Mouse (Mus musculus): ENCODE measurements around the gene Acot3.
"Not testable (repeated sequence)": the region's sequence is repeated elsewhere in the genome, so short reads cannot be mapped to it uniquely, and the experiment has no call there.

Gene Acot3

GRCm38 (mm10) chr12:84042248-84042647, 9.7 kb upstream of the Acot3 start:
- no peak for DNase-seq (ENCODE audit: low read depth)

GRCm38 (mm10) chr12:84044045-84044444, 7.9 kb upstream of the Acot3 start:
- DNase-seq (ENCODE audit: low read depth), result no peak

GRCm38 (mm10) chr12:84046906-84047305, 5.0 kb upstream of the Acot3 start:
- peak; percentile 22 for DNase-seq (ENCODE audit: low read depth)

DNA sequence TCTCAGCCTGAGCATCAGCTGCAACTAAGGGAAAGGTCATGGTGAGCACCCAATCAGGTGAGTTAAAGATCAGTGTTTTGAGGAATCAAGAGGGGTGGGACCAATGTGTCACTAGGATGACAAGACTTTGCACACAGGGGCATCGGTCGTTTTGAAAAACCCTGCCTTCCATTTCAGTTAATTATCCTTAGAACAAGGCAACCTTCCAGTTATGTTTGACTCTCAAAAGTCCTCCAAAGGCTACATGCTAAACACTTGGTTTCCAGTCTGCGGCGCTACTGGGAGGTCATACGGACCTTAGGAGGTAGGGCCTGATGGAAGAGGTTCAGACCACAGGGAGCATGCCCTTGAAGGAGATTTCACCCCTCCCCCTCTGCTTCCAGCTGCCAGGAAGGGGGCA, 1.2 kb upstream of the Acot3 start:
- DNase-seq (ENCODE audit: low read depth), result not testable (repeated sequence)

- no peak for DNase-seq (ENCODE audit: low read depth)
Measured at GRCm38 (mm10) chr12:84052609-84053008, 665 bp downstream of the Acot3 start.

- no peak for DNase-seq (ENCODE audit: low read depth)
Measured at GRCm38 (mm10) chr12:84053173-84053572, 1.2 kb downstream of the Acot3 start.

DNA sequence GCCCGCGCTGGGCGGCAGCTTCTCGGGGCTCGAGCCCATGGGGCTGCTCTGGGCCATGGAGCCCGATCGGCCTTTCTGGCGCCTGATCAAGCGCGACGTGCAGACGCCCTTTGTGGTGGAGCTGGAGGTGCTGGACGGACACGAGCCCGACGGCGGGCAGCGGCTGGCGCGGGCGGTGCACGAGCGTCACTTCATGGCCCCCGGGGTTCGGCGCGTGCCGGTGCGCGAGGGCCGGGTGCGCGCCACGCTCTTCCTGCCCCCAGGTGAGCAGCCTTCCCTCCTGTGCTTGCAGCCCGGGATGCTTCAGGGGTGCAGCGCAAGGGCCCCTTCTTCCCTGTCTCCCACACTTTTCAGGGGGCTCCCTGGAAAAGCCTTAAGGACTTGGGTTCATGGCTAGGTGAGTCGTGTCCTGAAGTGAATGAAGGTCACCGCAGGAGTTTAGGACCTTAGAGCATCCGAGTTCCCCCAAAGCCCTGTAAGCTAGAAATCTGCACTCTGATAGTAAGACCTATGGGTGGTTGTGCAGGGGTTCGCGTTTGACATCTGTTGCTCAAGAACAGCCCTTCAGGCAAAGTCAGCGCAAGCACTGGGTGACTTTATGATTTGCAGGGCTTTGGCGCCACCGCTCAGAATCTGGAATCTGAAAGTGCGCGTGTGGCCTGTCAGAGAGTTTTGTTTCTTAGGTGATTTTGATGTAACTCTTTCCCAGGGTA, 1.9 kb downstream of the Acot3 start:
- no peak for DNase-seq (ENCODE audit: low read depth)

DNA sequence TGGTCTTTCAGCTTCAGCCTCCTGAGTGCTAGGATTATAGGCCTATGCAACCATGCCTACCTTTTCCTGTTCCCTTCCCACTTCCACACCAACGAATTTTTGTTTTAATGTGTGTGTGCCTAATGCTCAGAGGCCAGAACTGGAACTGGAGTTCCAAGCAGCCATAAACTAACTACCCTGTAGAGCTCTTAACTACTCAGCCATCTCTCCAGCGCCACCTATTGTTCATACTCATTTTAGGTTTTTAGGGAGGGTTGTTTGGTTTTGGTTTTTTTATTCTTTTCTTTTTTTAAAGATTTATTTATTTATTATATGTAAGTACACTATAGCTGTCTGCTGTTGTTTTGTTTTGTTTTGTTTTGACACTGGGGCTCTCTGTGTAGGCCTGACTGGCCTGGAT, 9.0 kb downstream of the Acot3 start:
- DNase-seq (ENCODE audit: low read depth), result peak; percentile 83

GRCm38 (mm10) chr12:84062336-84062735, 10.4 kb downstream of the Acot3 start:
- no peak for DNase-seq (ENCODE audit: low read depth)

GRCm38 (mm10) chr12:84063228-84063627, 11.3 kb downstream of the Acot3 start:
- peak; percentile 33 for DNase-seq (ENCODE audit: low read depth)

DNA sequence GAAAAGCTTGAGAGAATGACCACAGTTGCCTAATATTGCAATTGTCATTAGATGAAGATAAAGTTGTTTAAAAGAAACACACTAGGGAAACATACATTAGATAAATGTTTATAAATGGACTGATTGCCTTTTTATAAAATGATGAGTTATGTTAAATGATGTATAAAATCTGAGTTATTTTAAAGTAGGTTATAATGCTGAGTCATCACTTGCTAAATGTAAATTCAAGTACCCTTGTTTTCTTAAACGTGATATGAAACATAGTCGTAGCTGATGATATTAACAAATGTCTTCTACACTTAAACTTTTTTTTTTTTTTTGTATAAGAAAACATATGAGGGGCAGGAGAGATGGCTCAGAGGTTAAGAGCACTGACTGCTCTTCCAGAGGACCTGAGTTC, 11.9 kb downstream of the Acot3 start:
- DNase-seq (ENCODE audit: low read depth), result no peak

DNA sequence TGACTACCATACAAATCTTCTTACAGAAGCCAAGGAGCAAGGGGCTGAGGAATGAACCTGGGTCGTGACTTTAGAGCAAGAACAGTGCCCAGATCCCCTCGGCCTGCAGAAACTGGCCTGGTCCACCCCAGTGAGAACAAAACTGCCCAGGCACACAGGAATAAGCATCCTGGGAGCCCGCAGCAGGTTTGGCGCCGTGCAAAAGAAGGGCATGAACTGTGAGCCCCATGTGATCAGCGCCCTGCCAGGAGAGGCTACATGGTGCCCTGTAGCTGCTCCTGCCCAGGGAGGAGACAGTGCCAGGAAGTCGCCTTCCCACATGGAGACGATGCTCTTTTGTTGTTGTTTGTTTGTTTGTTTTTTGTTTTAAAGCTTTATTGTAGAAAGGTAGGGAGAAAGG, 12.7 kb downstream of the Acot3 start:
- DNase-seq (ENCODE audit: low read depth), result no peak

DNA sequence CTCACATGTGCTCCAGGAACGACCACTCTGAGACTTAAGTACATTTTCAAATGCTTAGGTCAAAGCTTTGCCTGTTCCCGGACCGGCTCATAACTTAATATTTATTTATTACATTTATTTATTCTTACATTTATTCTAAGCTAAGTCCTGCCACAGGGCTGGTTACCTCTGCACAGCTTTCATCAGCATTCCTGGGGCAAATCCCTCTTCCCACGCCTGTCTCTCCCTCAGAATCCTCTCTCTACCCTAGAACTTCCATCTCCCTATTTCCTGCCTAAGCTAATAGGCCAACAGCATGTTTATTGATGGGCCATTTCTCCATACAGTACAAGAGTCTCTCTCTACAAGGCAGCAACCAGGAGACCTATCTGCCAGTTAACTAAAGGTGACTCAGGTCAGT, 15.8 kb downstream of the Acot3 start:
- DNase-seq (ENCODE audit: low read depth), result no peak

DNA sequence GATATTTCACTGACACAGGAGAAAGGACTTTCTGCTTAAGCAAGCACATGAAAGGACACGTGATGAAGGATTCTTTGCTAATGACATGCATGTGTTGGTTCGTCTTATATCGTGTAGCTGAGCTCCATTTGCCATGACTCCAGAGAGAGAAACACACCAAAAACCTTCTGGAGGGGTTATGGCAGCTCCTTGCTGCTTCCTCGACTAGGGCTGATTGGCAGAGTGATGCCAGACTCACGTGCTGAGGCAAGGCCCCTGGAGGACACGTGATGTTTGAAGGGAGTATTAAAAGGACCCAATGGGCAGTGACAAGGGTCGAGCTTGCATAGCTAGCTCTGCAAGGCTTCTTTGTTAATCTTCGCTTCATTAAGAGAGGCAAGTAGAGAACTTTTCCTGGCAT, 16.4 kb downstream of the Acot3 start:
- no peak for DNase-seq (ENCODE audit: low read depth)

DNA sequence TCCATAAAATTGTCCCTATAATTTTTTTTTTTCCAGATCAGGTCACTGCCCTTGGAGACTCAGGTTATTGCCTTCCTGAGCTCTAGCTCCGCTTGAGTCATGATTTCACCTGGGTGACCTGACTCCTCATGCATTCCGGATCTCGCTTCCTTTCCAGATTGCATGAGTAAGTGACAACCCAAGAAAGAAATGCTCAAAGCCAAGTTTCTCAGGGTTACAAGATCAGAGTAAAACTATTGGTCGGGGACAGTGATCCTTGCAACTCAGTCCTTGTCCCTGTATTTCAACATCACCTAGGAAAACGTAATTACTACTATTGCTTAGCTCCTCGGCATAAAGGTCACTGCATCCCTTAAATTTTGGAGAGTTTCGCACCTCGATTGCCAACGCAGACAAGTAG, 17.0 kb downstream of the Acot3 start, which contains the start of gene Acot5:
Acot5 (plus strand) TSS at position 340 of the 400 bp plus-strand sequence.
- DNase-seq (ENCODE audit: low read depth), result no peak

DNA sequence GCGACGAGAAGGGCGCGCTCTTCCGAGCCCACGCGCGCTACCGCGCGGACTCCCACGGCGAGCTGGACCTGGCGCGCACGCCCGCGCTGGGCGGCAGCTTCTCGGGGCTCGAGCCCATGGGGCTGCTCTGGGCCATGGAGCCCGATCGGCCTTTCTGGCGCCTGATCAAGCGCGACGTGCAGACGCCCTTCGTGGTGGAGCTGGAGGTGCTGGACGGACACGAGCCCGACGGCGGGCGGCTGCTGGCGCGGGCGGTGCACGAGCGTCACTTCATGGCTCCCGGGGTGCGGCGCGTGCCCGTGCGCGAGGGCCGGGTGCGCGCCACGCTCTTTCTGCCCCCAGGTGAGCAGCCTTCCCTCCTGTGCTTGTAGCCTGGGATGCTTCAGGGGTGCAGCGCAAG, 17.6 kb downstream of the Acot3 start:
- not testable (repeated sequence) for DNase-seq (ENCODE audit: low read depth)

DNA sequence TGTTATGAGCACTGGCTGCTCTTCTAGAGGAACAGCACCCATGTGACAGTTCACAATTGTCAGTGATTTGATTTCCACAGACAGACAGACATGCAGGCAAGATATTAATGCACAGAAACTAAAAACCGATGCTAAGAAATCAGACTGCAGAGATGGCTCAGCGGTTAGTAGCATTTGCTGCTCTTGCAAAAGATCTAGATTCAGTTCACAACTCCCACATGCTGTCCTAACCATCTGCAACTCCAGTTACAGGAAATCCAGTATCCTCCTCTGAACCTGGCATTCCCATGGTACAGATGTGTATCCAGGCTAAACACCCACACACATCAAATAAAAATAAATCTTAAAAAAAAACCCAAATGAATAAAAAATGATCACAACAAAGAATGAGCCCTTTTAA, 19.8 kb downstream of the Acot3 start:
- no peak for DNase-seq (ENCODE audit: low read depth)

GRCm38 (mm10) chr12:84077371-84077990, 25.5 kb downstream of the Acot3 start:
- no peak for DNase-seq (ENCODE audit: low read depth)

DNA sequence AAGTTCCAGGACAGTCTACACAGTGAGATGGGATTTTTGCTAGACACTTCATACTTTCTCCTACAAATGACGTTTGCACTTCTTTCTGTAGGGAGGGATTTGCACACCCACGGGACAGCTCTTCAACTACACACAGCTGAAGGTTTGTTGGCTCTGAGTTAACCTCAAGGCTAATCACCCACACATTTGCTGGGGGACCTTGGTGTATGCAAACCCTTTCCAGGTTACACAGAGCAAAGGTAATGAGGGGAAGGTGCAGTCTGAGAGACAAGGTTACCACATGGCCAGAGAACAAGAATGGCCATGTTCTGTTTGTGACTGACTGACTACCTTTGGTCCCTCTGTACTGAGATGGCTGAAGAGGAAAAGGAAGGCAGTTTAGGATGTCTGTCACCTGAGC, 31.9 kb downstream of the Acot3 start:
- no peak for DNase-seq (ENCODE audit: low read depth)

- DNase-seq (ENCODE audit: low read depth), result no peak
Measured at GRCm38 (mm10) chr12:84084581-84084980, 32.6 kb downstream of the Acot3 start.

DNA sequence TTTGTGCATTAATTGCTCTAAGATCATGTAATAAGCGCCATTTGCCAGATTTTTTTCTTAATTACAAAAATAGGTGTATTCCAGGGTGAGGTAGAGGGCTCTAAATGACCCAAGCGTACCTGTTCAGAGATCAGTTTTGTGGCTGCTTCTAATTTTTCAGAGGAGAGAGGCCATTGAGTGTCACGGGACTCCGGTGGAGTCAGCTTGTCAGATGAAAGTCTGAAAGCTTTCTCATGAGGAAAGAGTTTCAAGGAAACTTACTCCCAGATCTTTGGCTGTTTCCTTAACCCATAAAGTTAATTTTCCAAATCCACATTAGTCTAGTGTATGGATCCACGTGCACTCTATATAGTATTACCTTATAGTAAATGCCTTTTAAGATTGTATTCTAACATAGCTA, 42.7 kb downstream of the Acot3 start:
- DNase-seq (ENCODE audit: low read depth), result not testable (repeated sequence)

DNA sequence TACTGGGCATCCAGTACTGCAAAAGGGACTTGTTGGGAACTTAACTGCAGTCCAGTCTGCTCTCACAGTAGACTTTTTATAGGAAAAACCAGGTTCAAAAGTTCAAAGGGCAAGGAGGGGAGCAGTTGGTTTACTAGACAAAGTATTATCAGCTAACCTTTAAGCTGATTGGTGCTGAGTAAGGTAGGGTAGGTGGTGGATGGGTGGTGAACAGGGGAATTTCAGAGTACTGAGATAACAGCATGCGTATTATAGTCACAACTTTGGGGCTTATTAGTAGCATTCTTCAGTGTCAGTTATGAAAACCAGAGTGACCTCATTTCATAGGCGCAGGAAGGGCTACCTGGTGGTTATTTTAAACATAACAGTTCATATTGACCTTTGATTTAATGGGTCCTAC, 47.7 kb downstream of the Acot3 start:
- DNase-seq (ENCODE audit: low read depth), result no peak

- DNase-seq (ENCODE audit: low read depth), result no peak
Measured at GRCm38 (mm10) chr12:84100071-84100470, 48.1 kb downstream of the Acot3 start.

Measured in NIH3T3 (cell line).